Mouse (Mus musculus): Measurements from ENCODE around the gene Ung.

- no peak for TF ChIP-seq CTCF (IDR thresholded peaks at IDR 0.05)
- TF ChIP-seq EP300 (IDR thresholded peaks at IDR 0.05), result no peak
Measured at GRCm38 (mm10) chr5:114135516-114135915, 5.3 kb downstream of the Ung start.
